Mouse (Mus musculus): ENCODE data around the gene Rbks.

Gene Rbks

GRCm38 (mm10) chr5:31696971-31697643, at the start of gene Rbks:
TSS of gene Rbks (minus strand) at chr5:31697627.
- no peak for DNase-seq

GRCm38 (mm10) chr5:31742521-31743031, 45.1 kb upstream of the Rbks start:
- no peak for DNase-seq

- DNase-seq: no peak
These were observed 44.5 kb upstream of the Rbks start for GRCm38 (mm10) chr5:31741931-31742330.

- no peak for DNase-seq
These were observed 35.4 kb upstream of the Rbks start for GRCm38 (mm10) chr5:31732644-31733338.

- DNase-seq: no peak
These were observed 30.0 kb upstream of the Rbks start for GRCm38 (mm10) chr5:31727456-31727855.

GRCm38 (mm10) chr5:31725885-31726284, 28.5 kb upstream of the Rbks start:
- no peak for DNase-seq

GRCm38 (mm10) chr5:31724519-31724918, 27.1 kb upstream of the Rbks start:
- DNase-seq: no peak

GRCm38 (mm10) chr5:31715486-31716150, 18.2 kb upstream of the Rbks start:
- no peak for DNase-seq

- no peak for DNase-seq
These were observed 16.4 kb upstream of the Rbks start for GRCm38 (mm10) chr5:31713841-31714264.

GRCm38 (mm10) chr5:31713280-31713711, 15.9 kb upstream of the Rbks start:
- DNase-seq: no peak

GRCm38 (mm10) chr5:31709389-31709788, 12.0 kb upstream of the Rbks start:
- no peak for DNase-seq

- DNase-seq: no peak
These were observed 9.4 kb upstream of the Rbks start for GRCm38 (mm10) chr5:31706826-31707225.

GRCm38 (mm10) chr5:31704971-31705370, 7.5 kb upstream of the Rbks start:
- no peak for DNase-seq

- DNase-seq: no peak
These were observed 2.0 kb upstream of the Rbks start for GRCm38 (mm10) chr5:31699397-31699796.

- DNase-seq: no peak
These were observed 1.5 kb upstream of the Rbks start for GRCm38 (mm10) chr5:31698931-31699330.

GRCm38 (mm10) chr5:31698297-31698726, 885 bp upstream of the Rbks start:
- peak; percentile 85 to 88 for DNase-seq

GRCm38 (mm10) chr5:31697644-31698296, 343 bp upstream of the Rbks start, which contains the start of gene Babam2:
TSS of gene Babam2 (plus strand) at chr5:31697684.
- peak; percentile 88 to 94 for DNase-seq

- DNase-seq: no peak
These were observed 4.2 kb downstream of the Rbks start for GRCm38 (mm10) chr5:31693191-31693590.

GRCm38 (mm10) chr5:31687972-31688371, 9.5 kb downstream of the Rbks start:
- DNase-seq: no peak

GRCm38 (mm10) chr5:31686040-31686439, 11.4 kb downstream of the Rbks start:
- DNase-seq: no peak

GRCm38 (mm10) chr5:31682305-31682704, 15.1 kb downstream of the Rbks start:
- DNase-seq: no peak

- DNase-seq: no peak
These were observed 17.2 kb downstream of the Rbks start for GRCm38 (mm10) chr5:31680183-31680582.

GRCm38 (mm10) chr5:31678000-31678399, 19.4 kb downstream of the Rbks start:
- DNase-seq: no peak

Measured in spleen, adult 18-20 months (tissue).